Mouse (Mus musculus) heart, adult 2 months (tissue): ENCODE results near the gene Kat6b.

ENCODE experiments used
- CTCF ChIP-seq: fragments of 200-600 bp; IDR thresholded peaks from 2 replicates; pipeline ENCODE4 v1.8.1; 2022; ENCODE audit warnings: antibody characterized with exemption, mild to moderate bottlenecking, moderate library complexity
- EP300 ChIP-seq: fragments of 200-500 bp; IDR thresholded peaks from 2 replicates; pipeline ENCODE4 v1.6.1; 2011; ENCODE audit warnings: low read depth, low read length, control low read depth; ENCODE audit not compliant: insufficient read depth
- POLR2A ChIP-seq: fragments of 200-500 bp; IDR thresholded peaks from 2 replicates; pipeline ENCODE4 v1.6.1; 2011; ENCODE audit warnings: mild to moderate bottlenecking, low read depth, low read length, control low read depth; ENCODE audit not compliant: insufficient read depth

GRCm38 (mm10) chr14:21702691-21703090, 221.5 kb downstream of the Kat6b start:
- no peak for TF ChIP-seq EP300
- TF ChIP-seq POLR2A, result no peak
- no peak for TF ChIP-seq CTCF
